In genomic region chr17:84367663-84368062, GRCm38 (mm10) we compare ENCODE assay signal across 8 mouse cellular contexts.
DNase-seq lines count a peak whose midpoint lies in the region; ATAC-seq lines count a peak whose summit lies in the region.

No protein-coding gene starts in this region.

- H3K9me3 ChIP-seq in forebrain, embryonic 14.5 days (replicated peaks; ENCODE audit: control insufficient read depth, low read length) = no peaks in the 10 kb centered on the region

- peak; percentile 35; the same call in 1 of the 2 replicates for ATAC-seq in forebrain, embryonic 14.5 days

- H3K36me3 ChIP-seq in forebrain, embryonic 14.5 days (ENCODE audit: control insufficient read depth, insufficient read depth, low read length) = no peaks in the 10 kb centered on the region

- no peak overlapping the region for H3K9ac ChIP-seq in forebrain, embryonic 14.5 days (ENCODE audit: low read length)

- H3K27ac ChIP-seq in brown adipose tissue, adult 24 weeks (replicated peaks; ENCODE audit: low read depth, low read length) = peak overlapping the region; percentile 82
- no peak overlapping the region for H3K27ac ChIP-seq in forebrain, embryonic 14.5 days (ENCODE audit: low read depth, low read length)

- H3K4me3 ChIP-seq in brown adipose tissue, adult 24 weeks (ENCODE audit: insufficient read depth, low read depth, low read length) = no peak overlapping the region
- no peak overlapping the region for H3K4me3 ChIP-seq in forebrain, embryonic 14.5 days (ENCODE audit: low read depth, low read length)

- H3K4me2 ChIP-seq in forebrain, embryonic 14.5 days (ENCODE audit: low read length) = no peak overlapping the region

- no peaks in the 10 kb centered on the region for H3K27me3 ChIP-seq in forebrain, embryonic 14.5 days (replicated peaks; ENCODE audit: control insufficient read depth, insufficient read depth, low read length)

- H3K4me1 ChIP-seq in brown adipose tissue, adult 24 weeks (ENCODE audit: control insufficient read depth, insufficient read depth, insufficient read length, low read length) = peaks cover 33% of the 10 kb centered on the region
- H3K4me1 ChIP-seq in forebrain, embryonic 14.5 days (ENCODE audit: control insufficient read depth, insufficient read depth, low read length) = peaks cover 36% of the 10 kb centered on the region

- DNase-seq in kidney, adult 9 months = peak; percentile 27
- no peak for DNase-seq in kidney, adult 8-10 months
- DNase-seq in forebrain, embryonic 14.5 days (ENCODE audit: low spot score) = peak; percentile 68
- DNase-seq in kidney, postnatal 14 days = peak; percentile 30
- no peak for DNase-seq in right cerebral cortex, postnatal 25 days
- DNase-seq in spleen, adult 12 weeks (ENCODE audit: low spot score) = no peak
- no peak for DNase-seq in testis, postnatal 10 days (ENCODE audit: low spot score)

- WGBS in forebrain, embryonic 14.5 days = 33% methylated on average over 3 of the region's 3 CpGs

Comparison
In these comparisons a context has a peak if more than half of its experiments do, and no peak if none do; other contexts are left out.
1. DNase-seq: peak in kidney, adult 9 months (single experiment), forebrain, embryonic 14.5 days (single experiment) and kidney, postnatal 14 days (single experiment); none in kidney, adult 8-10 months (0 of 2), right cerebral cortex, postnatal 25 days (single experiment), spleen, adult 12 weeks (single experiment) and testis, postnatal 10 days (single experiment).